Mouse (Mus musculus): ENCODE results near the gene Csk.

GRCm38 (mm10) chr9:57638651-57639459 is 14.6 kb downstream of the Csk start:
- TF ChIP-seq MYOG (IDR thresholded peaks at IDR 0.05; ENCODE audit: control insufficient read depth, extremely low read depth, insufficient read length) (no peak), CTCF (IDR thresholded peaks at IDR 0.05; ENCODE audit: control insufficient read depth, insufficient read depth, insufficient read length) (no peak), MYOD1 (IDR thresholded peaks at IDR 0.05; ENCODE audit: control insufficient read depth, insufficient read length, low read depth) (no peak), USF1 (IDR thresholded peaks at IDR 0.05; ENCODE audit: low read depth) (no peak), MAX (IDR thresholded peaks at IDR 0.05) (no peak)

Measured in C2C12 (cell line).